Mouse (Mus musculus) layer of hippocampus, postnatal 10 days (tissue): ENCODE measurements around the gene Fyco1. TPM values are rescaled to one million over a fixed set of nuclear protein-coding genes. Genes with fewer than 3 reads are reported as not detected.
"Not testable (repeated sequence)": the region's sequence is repeated elsewhere in the genome, so short reads cannot be mapped to it uniquely, and the experiment has no call there.

Experiments used
- DNase-seq, 2 experiments: peaks; one replicate each; pipeline ENCODE4 v3.0.0; 2021; ENCODE audit warnings: low spot score in 2 of 2
- total RNA-seq, 2 experiments: library from RNA; stranded (reverse); gene quantifications; 2 replicates each; pipeline ENCODE4 v1.2.3; 2021

The Fyco1 gene
- total RNA-seq, 2 experiments from 2014 or later = 18.6 to 25.1 TPM

DNA sequence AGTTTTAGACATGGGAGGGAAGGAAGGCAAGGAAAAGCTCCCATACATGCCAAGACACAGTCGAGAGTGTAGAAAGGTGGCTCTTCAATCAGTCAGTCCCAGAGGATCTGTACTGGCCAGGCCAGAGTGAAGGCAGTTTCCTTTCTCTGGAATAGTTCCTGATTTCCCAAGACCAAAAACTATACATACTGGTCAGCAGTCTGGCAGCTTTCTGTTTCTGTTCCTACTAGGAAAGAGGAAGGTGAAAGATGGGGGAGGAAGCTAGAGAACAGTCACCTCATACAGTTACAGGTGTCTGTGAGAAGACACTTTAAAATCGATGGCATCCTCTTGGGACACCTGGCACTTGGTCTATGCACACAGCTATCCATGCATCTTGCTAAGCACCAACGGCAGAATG, 36.3 kb downstream of the Fyco1 start:
- DNase-seq = no peak

DNA sequence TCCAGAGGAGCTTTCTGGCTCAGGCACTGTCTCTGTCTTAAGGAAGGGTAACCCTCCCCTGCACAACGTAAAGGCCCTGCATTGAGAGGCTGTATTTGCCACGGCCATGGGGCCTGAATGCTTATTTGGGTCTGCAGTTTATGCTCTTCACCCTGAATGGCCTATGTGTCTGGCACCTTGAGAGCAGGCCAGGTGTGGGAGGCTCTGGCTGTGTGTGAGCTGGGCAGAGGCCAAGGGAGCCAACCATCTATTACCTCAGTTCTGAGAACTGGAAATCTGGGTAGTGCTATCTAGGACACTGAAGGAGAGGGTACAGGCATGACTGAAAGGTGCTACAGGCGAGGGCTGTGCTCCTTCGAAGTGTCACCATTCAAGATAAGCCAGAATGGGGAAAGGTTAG, 36.9 kb downstream of the Fyco1 start:
- DNase-seq = no peak

DNA sequence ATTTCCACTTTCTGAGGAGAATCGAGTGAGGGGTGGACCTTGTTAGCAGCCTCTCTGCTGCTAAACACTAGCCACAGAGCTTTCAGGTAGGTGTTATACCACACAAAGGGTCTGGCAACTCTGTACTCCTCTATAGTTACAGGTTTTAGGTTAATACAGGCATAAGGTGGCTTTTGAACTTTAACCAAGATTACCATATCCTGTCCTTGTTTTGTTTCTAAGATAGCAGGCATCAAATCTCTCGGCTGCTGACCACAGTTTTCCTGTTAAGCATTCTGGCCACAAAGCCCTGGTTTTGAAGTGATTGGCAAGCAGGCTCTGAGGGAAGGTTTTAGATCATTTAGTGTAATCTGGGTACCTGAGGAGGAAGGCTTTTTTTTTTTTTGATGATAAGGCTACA, 37.4 kb downstream of the Fyco1 start:
- no peak for DNase-seq

DNA sequence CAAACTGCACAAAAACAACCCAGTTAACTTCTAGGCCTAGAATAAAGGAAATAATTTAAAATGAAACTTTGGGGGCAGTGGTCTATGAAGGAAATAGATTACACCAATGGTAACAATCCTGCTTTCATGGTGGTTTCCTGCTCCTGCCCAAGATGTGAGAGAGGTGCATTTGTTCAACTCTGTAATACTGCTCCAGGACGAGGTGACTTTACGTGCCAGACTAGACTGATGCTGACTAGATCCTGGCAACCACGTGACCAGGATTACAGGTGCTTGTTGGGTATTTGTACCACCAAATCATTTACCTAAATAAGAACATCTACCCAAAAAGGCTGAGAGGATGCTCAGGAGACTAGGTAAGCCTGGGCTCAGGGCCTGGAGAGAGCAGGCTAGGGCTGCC, 39.9 kb downstream of the Fyco1 start:
- no peak for DNase-seq

DNA sequence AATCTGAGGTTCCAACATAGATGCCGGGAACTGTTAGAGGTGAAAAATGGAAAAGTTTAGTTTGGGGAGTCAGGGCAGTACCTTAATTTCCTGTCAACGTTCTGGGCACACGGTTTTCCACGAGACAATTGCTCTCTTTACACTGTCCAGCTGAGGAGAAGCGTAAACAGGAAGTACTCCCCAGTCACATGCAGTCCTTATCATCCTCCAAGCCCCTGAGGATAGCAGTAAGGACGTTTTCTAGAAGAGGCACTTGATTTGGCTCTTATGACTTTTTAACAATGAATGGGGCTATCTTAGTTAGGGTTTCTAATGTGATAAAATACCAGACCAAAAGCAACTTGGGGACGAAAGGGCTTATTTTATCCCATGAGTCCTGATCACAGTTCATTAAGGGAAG, 43.1 kb downstream of the Fyco1 start:
- no peak for DNase-seq

DNA sequence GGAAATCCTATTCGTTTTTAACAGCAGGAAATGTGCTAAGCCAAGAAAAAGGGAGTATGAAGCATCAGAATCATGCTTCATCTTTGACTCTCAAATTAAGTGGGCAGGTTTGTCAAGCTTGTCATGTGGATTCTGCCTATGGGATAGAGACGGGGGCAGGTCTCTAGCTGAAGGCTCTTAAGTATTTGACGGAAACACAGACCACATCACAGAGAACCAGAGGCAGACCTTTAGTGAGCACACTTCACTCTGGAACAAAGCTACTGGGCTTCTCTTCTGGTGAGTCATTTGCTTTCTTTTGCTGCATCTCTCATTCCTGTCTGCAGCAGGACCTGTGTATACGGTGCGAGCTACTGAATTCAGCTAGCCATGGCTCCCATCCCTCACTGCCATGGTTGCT, 45.4 kb downstream of the Fyco1 start, which contains the start of gene Cxcr6:
Gene Cxcr6 (plus strand): TSS at position 209 of the 400 bp plus-strand sequence.
- no peak for DNase-seq

DNA sequence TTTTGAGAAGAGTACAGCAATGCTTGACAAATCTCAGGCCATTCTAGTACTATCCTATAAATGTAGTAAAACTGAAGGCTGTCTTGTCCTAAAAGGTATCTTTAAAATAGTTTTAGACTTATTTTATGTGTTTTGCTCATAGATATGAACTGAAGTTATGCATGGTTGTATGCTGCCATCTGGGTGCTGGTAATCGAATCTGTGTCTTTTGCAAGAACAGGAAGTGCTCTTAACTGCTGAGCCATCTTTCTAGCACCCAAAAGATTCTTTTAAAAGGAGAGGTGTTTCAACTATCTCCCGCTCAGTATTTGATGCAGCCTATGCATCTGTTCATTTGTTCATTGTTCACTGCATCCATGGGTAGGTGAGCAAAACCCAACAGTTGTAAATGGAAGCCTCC, 46.5 kb downstream of the Fyco1 start:
- no peak for DNase-seq

DNA sequence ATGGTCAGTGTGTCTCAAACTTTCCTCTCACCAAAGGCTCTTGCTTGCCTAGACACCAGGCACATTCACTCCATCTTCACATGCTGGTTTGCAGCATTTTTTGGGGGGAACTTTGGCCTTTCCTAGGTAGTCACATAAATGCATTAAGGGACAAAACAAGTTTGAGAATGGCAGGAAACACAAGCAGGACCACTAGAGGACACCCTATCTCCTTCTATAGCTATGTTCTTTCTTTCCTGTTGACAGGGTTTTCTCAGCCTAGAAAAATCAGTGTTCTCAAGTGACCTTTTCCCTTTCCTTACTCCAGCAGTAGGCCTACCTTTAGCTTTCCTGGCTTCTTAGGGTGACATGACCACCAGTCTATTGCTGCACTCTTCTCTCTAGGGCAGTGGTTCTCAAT, 48.8 kb downstream of the Fyco1 start:
- DNase-seq = no peak

DNA sequence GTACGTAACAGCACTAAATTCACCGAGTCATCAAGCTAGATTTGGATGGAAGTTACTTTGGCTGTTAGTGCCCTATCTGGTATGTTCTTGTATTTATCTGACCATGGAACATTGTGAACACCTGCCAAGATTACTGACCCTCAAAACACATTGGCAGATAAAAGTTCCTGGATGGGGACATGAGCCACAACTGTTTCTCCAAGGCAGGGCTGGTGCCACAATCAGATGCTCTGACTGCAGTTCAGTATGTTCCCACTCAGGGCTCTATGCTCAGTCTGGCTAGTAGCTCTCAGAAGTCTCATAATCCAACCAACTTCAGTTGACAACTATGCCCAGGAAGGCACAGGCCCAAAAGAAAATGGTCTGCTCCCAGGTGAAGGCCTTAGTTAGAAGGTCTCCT, 49.3 kb downstream of the Fyco1 start:
- DNase-seq = no peak

DNA sequence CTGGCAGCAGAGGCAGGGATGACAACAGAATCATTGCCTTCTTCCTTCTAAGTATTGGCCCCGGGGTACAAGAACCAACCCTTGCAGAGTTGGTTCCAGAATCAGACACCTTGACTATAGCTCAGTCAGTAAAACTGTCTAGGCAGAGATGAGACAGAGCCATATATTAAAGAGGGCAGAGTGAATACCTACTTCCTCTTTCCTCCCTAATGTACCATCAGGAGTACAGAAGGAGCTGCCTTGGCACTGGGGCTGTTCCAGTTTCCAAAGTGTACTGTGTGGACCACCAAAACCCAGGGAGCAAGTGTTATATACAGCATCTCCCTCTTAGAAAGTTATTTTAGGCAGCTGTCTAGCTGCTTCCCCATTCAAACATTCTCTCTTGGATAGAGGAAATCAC, 50.2 kb downstream of the Fyco1 start:
- no peak for DNase-seq

DNA sequence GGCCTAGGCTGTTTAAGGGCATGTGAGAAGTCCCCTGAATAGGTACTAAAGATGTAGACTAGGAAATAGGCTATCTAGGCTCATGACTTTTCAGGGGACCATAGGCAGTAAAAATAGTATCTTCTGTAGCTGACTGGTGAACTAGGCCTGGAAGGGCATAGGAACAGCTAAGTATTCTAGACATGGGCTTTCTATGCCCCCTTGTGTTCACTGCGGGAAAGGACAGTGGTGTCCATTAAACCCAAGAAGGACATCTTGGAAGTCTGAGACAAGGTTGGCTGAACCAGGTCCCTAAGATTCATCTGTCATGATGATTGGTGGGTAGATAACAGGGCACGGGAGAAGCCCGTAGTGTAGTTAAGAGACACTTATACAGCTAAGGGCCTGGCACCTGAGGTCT, 55.5 kb downstream of the Fyco1 start:
- DNase-seq = peak; percentile 40 to 56

DNA sequence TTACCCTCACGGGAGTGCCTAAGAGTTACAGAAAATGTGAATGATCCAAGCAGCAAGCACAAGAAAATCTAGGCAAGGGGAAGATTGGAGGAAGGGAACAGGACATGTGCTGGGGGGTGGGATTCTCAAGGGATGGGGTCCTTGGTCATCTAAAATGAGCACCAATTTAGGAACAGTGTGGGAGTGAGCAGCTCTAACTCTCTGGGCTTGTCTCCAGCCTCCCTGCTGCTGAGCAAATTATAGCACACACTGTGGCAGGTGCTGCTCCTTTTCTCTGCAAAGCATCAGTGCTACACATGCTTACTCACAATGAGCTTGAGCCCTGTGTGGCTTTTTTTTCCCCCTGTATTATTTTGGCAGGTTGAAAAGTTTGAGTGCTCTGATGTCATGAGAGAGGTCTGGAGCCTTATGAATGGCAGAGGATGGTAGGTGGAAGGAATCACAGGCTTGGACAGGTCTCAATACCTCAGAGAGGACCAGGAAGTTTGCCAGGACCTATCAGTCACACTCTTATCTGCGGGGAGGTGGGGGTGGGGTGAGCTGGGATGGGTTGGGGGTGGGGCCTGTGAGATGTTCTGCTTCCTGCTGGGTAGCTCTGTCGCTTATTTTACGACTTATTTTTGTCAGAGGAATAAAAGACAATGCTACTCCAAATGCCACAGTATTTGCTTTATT, 62.7 kb downstream of the Fyco1 start:
- no peak for DNase-seq

DNA sequence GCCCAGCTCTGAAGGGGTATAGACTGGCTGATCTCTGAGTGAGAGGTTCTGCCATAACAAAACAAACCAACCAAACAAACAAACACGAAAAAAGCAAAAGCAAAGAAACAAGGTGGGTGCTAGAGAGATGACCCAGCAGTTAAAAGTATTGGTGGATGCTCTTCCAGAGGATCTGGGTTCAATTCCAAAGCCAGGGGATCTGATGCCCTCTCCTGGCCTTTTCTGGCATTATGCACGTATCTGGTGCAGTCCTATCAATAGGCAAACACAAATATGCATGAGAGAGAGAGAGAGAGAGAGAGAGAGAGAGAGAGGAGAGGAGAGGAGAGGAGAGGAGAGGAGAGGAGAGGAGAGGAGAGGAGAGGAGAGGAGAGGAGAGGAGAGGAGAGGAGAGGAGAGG, 78.4 kb downstream of the Fyco1 start:
- not testable (repeated sequence) for DNase-seq

DNA sequence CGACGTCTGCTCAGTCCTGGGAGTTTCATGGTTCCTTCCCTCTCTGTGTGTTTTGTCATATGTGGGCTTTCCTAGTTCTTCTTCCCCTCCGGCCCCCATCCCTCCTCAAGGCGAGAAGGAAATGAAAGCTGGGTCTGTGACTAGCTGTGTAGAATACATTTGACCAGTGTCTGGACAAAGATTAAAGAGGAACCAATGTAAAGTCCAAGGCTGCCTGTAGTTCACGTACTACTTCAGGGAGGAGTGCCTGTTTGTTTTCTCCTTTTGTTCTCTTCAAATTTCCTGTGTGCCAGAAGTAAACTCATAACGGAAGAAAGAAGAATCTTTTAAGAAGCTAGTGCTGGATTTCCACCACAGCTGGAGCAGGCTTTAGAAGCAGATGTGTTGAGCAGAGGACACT, 82.2 kb downstream of the Fyco1 start:
- no peak for DNase-seq

DNA sequence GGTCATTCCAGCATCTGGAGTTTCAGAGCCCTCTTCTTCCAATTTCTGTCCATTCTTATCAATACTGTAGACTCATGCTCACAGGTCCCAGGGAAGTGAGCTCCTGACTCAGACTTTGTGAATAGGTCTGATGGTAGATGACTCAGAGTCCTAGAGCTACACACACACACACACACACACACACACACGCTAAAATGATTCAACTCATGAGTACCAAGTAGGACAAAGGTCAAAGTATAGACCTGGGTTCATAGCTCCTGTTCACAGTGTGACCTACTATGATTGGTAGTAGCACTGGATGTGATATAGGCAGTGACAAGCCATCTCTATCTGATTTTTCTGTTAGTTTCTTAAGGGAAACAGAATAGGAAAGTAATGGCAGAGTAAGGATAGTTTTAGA, 83.3 kb downstream of the Fyco1 start:
- no peak for DNase-seq

DNA sequence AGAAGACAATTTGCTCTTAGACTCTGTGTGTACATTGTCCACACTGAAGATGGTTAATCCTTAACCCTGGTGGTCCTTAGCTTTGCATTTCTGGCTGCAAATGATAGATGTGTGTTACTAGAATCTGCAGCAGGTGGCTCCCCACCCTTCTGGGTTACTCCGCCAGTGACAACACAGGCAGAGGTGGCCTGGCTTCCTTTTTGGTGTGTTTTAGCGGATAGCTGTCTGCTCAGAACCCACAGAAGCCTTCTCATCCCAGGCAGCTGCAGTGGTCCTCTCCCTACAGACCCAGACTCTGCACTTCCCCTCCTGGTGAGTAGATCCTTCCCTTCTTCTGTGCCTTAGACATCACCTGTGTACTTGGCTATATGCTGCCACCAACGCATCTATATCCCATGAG, 84.7 kb downstream of the Fyco1 start:
- DNase-seq = no peak

DNA sequence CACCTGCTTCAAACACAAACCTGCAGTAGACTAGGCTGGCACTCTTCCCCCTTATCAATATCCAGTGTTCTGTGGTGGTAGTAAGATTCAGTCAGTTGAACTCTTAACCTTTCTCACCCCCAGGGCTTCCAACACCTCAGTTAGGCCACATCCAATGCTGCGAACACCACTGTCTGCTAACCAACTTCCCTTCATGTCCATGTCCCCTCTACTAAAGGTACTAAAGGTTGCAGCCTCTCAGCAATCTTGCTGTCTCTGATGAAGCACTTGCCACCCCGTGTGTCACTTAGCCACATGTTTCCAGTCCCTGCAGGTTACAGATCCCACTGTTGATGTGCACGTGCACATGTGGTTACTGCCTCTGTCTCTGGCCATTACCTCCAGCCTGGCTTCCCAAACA, 87.9 kb downstream of the Fyco1 start:
- no peak for DNase-seq

DNA sequence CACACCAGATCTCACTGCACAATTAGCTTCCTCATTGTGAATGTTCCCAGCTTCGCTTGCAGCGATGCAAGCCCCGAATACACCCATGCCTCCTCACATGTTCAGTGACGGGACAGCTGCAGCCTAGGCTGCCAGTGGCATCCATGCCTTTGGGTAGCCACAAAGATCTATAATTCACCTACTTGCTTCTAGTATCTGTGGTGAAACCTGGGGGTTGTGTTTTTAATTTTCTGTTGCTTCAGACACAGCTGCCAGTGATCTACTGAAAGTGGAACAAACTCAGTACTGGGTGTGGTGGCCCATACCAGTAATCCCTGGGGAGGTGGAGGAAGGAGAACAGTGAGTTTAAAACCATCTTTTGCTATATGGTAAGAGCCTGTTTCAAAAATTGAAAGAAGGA, 88.8 kb downstream of the Fyco1 start:
- DNase-seq = no peak

DNA sequence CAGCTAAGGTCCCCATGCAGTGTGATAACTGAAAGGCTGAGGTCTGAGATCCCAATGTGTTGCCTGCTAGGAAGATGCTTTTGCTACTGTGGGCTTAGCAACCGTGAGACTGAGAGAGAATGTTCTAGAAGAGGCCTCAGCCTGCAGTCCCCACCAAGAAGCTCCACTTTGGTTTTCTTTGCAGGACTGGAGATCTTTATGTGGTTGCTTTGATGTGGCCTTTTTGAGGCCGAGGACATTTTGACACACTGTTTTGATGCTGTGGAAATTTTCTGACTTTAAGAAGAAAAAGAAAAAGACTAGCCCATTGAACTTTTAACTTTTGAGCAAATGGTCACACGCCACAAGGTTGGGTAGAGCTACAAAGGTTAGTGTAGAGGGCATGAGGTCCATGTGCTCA, 90.9 kb downstream of the Fyco1 start:
- no peak for DNase-seq

DNA sequence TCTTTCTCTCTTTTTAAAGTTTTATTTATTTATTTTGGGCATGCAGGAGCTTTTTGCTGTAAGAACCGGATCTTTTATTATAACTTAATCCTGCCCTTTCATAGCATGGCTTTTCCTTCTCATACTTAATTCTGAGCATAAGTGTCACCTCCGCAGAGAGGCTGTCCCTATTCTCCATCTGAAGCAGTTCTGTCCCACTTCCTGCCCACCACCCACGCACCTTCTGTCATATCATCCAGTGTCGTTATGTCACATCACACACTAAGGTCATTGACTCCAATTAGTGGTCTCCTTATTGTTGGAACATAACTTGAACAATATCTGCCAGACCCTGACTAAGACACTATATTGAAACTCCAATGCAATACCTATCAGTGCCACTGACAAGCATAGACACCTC, 93.1 kb downstream of the Fyco1 start:
- DNase-seq = no peak

DNA sequence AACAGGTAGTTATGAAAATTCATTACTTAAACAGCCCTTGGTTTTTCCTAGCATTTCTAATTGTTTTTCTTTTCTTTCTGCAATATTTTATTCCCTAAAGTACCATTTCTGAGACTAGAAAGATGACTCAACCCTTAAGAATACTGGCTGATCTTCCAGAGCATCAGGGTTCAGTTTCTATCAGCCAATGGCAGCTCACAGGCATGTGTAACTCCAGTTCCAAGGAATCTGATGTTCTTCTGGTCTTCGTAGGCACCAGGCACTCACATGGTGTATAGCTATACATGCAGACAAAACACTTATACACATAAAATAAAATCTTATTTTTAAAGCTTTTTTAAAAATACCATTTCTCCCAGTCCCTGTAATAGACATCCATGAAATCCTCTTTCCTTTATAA, 93.5 kb downstream of the Fyco1 start:
- no peak for DNase-seq

DNA sequence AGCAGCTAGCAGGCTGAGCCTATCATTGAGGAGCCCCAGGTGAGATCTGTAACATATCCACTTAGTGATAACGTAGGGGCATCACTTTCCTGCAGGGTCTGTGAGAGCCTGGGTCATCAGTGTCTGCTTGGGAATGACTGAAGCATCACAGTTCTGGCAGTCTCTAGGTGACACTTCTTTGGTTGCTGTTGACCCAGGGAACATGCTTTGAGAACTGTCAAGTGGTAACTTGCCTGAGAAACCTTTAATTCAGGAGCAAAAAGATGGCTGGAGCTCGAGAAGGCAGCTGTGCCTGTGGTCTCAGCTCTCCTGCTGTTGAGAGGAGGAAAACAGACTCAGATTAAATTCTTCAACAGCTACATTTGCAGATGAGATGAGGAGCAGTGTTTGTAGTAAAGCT, 94.4 kb downstream of the Fyco1 start:
- DNase-seq = no peak

DNA sequence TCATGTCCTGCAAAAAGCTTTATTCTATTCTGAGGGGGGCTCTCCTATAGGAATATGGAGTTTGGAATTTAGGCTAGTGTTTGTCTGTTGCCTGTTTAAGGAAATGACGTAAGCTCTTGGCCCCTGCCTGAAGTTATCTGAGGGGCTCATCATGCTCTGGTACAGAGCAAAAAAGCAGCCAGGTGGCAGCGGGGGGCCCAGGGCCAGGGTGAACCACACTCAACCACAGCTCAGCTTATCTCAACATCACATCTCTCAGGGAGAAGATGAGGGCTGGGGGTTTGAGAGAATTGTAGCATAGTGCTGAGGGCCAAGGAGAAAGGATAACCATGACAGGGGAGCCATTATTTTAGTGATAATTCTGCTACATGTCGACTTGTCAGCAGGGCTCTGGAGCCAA, 94.9 kb downstream of the Fyco1 start:
- no peak for DNase-seq

DNA sequence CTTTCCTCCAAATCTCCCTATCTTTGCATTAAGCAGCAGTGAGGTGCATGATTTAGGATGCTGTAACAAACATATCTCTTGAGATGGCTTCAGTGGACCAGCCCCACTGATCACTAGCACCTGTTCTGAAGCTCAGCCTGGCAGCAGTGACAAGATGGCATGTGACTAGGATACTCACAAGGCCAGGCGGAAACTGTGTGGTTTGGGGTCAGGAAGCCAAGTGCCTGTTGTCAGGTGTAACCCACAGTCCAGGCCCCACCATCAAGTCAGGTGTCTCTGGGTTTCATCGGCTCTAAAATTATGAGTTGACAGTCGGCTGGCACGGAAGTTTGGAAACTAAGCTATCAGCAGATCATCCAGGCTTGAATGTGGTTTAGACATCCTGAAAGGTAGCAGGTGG, 97.4 kb downstream of the Fyco1 start:
- DNase-seq = no peak
